Mouse (Mus musculus): ENCODE data around the gene Otop1.

GRCm38 (mm10) chr5:38277936-38278600, 2.3 kb downstream of the Otop1 start:
- TF ChIP-seq POLR2A (IDR thresholded peaks at IDR 0.05; ENCODE audit: control insufficient read depth, low read depth, low read length) (no peak), CTCF (IDR thresholded peaks at IDR 0.05; ENCODE audit: control insufficient read depth, insufficient read depth, insufficient replicate concordance, low read depth, low read length) (no peak)

All from testis, adult 2 months (tissue).